Mouse (Mus musculus) liver, embryonic 12.5 days (tissue): ENCODE results near the gene F8. TPM values are rescaled to one million over a fixed set of nuclear protein-coding genes. Genes with fewer than 3 reads are reported as not detected.

Experiments used
- ATAC-seq: fragments of 200-750 bp; cut with Nextera tagmentation; 2 replicates; pipeline ENCODE4 v1.8.0; 2017; ENCODE audit warnings: moderate number of reproducible peaks, mild to moderate bottlenecking, moderate library complexity
- H3K27ac ChIP-seq: fragments of 300-500 bp; sonication (generic); 2 replicates; pipeline ENCODE4 v1.5.1; 2016; ENCODE audit warnings: mild to moderate bottlenecking
- H3K27me3 ChIP-seq: fragments of 300-500 bp; sonication (generic); replicated peaks from 2 replicates; pipeline ENCODE4 v1.6.1; 2016; ENCODE audit warnings: mild to moderate bottlenecking, moderate library complexity
- H3K36me3 ChIP-seq: fragments of 300-500 bp; sonication (generic); 2 replicates; pipeline ENCODE4 v1.6.1; 2016; ENCODE audit warnings: mild to moderate bottlenecking, moderate library complexity
- H3K4me1 ChIP-seq: fragments of 300-500 bp; sonication (generic); 2 replicates; pipeline ENCODE4 v1.6.1; 2016
- H3K4me2 ChIP-seq: fragments of 300-500 bp; sonication (generic); 2 replicates; pipeline ENCODE4 v1.6.1; 2016; ENCODE audit warnings: mild to moderate bottlenecking, moderate library complexity
- H3K4me3 ChIP-seq: fragments of 300-500 bp; sonication (generic); 2 replicates; pipeline ENCODE4 v1.5.1; 2016; ENCODE audit warnings: mild to moderate bottlenecking, moderate library complexity
- H3K9ac ChIP-seq: fragments of 300-500 bp; sonication (generic); 2 replicates; pipeline ENCODE4 v1.6.1; 2016; ENCODE audit warnings: mild to moderate bottlenecking, moderate library complexity
- H3K9me3 ChIP-seq: fragments of 300-500 bp; sonication (generic); replicated peaks from 2 replicates; pipeline ENCODE4 v1.6.1; 2016; ENCODE audit warnings: mild to moderate bottlenecking, moderate library complexity
- WGBS: fragments of 180-500 bp; shearing (Covaris S2); methylation state at CpG from one replicate; pipeline ENCODE4 v1.1.7; 2016; ENCODE audit not compliant: insufficient replicate concordance; 5-methylcytosine and 5-hydroxymethylcytosine counted together
- polyA plus RNA-seq: library from polyadenylated mRNA; unstranded; fragments of >200 nt; fragmentation: Nextera tagmentation; extraction: Ambion mirVana; gene quantifications from 2 replicates; pipeline ENCODE4 v1.2.1, GENCODE M21; 2016

The F8 gene
- polyA plus RNA-seq = 0.62 and 1.1 TPM in 2 replicates

- Histone ChIP-seq H3K27me3 (no peaks in the 10 kb centered on the region), H3K4me1 (peaks cover 5% of the 10 kb centered on the region; the same call in 1 of the 2 replicates), H3K9me3 (no peaks in the 10 kb centered on the region), H3K4me3 (peak within 1 kb of the TSS; percentile 58), H3K27ac (peak within 1 kb of the TSS; percentile 85), H3K36me3 (no peaks in the 10 kb centered on the region), H3K9ac (peak within 1 kb of the TSS; percentile 71), H3K4me2 (peak within 1 kb of the TSS; percentile 55)
- peak; percentile 91 for ATAC-seq
- WGBS = 7% methylated on average over 24 of the region's 25 CpGs
Observed at GRCm38 (mm10) chrX:75382195-75382771, at the start of gene F8, which contains the start of gene Fundc2. Gene F8 (minus strand): TSS chrX:75382615. Gene Fundc2 (plus strand): TSS chrX:75382399.

GRCm38 (mm10) chrX:75415936-75416785, 33.7 kb upstream of the F8 start, which contains the start of the genes Cmc4, Mtcp1 and Brcc3:
Gene Cmc4 (minus strand): TSS chrX:75416584.
Gene Mtcp1 (minus strand): TSS chrX:75416588.
Gene Brcc3 (plus strand): TSS chrX:75416628.
- H3K4me1 ChIP-seq = peaks cover 3% of the 10 kb centered on the region; the same call in 1 of the 2 replicates
- H3K9ac ChIP-seq = peak within 1 kb of the TSS; percentile 78
- peak; percentile 99 for ATAC-seq
- H3K27ac ChIP-seq = peak within 1 kb of the TSS; percentile 94
- H3K9me3 ChIP-seq = no peaks in the 10 kb centered on the region
- H3K27me3 ChIP-seq = peaks cover 8% of the 10 kb centered on the region; the same call in 1 of the 2 replicates
- H3K4me3 ChIP-seq = peak within 1 kb of the TSS; percentile 66
- WGBS = 8% methylated on average over 50 of the region's 52 CpGs
- peaks cover 5% of the 10 kb centered on the region for H3K36me3 ChIP-seq
- peak within 1 kb of the TSS; percentile 61 for H3K4me2 ChIP-seq

DNA sequence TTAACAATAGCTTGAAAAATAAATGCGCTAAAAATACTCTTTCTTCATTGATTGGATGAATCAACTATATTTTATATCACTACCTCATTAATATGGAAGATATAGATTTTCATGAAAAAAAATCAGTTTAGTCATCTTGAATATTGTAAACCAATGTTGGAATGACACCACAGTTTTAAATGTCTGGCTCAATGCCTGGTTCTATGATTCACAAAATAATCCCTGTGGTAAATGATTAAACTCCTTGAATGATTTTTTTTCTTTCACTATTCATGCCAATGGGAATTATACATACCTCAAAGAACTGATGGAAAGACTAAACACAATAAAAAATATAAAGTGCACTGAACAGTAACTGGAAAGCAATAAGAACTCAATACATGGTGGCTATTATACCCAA, 27.3 kb upstream of the F8 start:
- Histone ChIP-seq H3K4me3 (no peak overlapping the region), H3K9me3 (no peaks in the 10 kb centered on the region), H3K4me1 (no peaks in the 10 kb centered on the region), H3K4me2 (no peak overlapping the region), H3K27me3 (no peaks in the 10 kb centered on the region), H3K27ac (no peak overlapping the region), H3K9ac (no peak overlapping the region), H3K36me3 (peaks cover 7% of the 10 kb centered on the region; the same call in 1 of the 2 replicates)
- no peak for ATAC-seq
- 62% methylated on average over 1 of the region's 1 CpGs for WGBS

DNA sequence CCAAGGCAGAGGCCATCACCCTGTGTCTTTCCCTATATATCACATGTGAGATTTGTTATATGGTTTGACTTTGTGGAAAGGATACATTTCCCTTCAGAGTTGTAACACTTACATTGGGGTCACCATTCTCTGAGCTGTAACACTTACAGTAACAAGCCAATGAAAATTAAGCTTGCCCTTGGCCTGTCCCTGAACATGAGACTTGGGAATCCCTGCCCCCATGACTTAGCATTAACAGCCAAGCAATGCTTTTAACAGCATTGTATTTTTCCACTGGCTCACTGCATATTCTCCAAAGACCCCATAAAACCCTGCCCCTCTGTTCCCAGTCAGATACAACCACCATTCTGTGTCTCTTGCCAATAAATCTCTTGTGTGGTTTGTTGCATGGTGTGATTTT, 20.9 kb upstream of the F8 start:
- H3K4me1 ChIP-seq = peaks cover 20% of the 10 kb centered on the region
- H3K9me3 ChIP-seq = no peaks in the 10 kb centered on the region
- 0 out of 2 replicates have a peak, but pooled peaks have one; percentile 55 for ATAC-seq
- H3K36me3 ChIP-seq = peaks cover 6% of the 10 kb centered on the region; the same call in 1 of the 2 replicates
- peak overlapping the region; percentile 78 for H3K27ac ChIP-seq
- no peaks in the 10 kb centered on the region for H3K27me3 ChIP-seq
- no peak overlapping the region for H3K9ac ChIP-seq
- no peak overlapping the region for H3K4me3 ChIP-seq
- no peak overlapping the region for H3K4me2 ChIP-seq

DNA sequence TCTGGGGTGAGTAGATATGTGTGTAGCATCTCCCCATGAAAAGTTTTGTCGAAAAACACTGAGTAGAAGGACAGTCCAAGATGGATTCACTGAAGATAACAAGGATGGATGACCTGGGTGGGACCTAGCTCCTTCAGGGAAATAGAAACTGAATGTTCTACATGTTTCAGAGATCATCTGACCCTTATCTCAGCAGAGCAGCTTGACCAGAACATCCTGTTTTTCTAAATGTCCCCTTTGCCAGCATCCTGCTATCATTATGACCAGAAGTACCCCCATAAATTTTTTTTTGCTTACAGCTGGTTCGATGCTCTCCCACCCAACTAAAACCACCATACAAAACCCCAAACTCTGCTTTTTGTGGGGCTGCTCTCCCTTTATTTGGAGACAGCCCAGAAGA, 20.3 kb upstream of the F8 start:
- no peak overlapping the region for H3K9ac ChIP-seq
- H3K36me3 ChIP-seq = peaks cover 6% of the 10 kb centered on the region; the same call in 1 of the 2 replicates
- no peak overlapping the region for H3K4me3 ChIP-seq
- ATAC-seq = peak; percentile 94
- H3K4me1 ChIP-seq = peaks cover 20% of the 10 kb centered on the region
- WGBS = 24% methylated on average over 2 of the region's 2 CpGs
- H3K9me3 ChIP-seq = no peaks in the 10 kb centered on the region
- H3K27ac ChIP-seq = peak overlapping the region; percentile 78
- no peaks in the 10 kb centered on the region for H3K27me3 ChIP-seq
- peak overlapping the region; percentile 18; the same call in 1 of the 2 replicates for H3K4me2 ChIP-seq

GRCm38 (mm10) chrX:75399471-75399870, 17.1 kb upstream of the F8 start:
- Histone ChIP-seq H3K9ac (no peak overlapping the region), H3K27me3 (no peaks in the 10 kb centered on the region), H3K4me3 (no peak overlapping the region), H3K27ac (no peak overlapping the region), H3K36me3 (peaks cover 19% of the 10 kb centered on the region; the same call in 1 of the 2 replicates), H3K4me2 (no peak overlapping the region), H3K4me1 (peaks cover 20% of the 10 kb centered on the region), H3K9me3 (no peaks in the 10 kb centered on the region)
- WGBS = 86% methylated on average over 1 of the region's 1 CpGs
- ATAC-seq = no peak

GRCm38 (mm10) chrX:75381699-75382098, 716 bp downstream of the F8 start:
- peaks cover 5% of the 10 kb centered on the region; the same call in 1 of the 2 replicates for H3K4me1 ChIP-seq
- WGBS = 72% methylated on average over 5 of the region's 5 CpGs
- H3K9me3 ChIP-seq = no peaks in the 10 kb centered on the region
- peak overlapping the region; percentile 58 for H3K4me3 ChIP-seq
- no peak overlapping the region for H3K9ac ChIP-seq
- H3K27me3 ChIP-seq = no peaks in the 10 kb centered on the region
- no peak overlapping the region for H3K27ac ChIP-seq
- no peak for ATAC-seq
- H3K4me2 ChIP-seq = peak overlapping the region; percentile 55
- no peaks in the 10 kb centered on the region for H3K36me3 ChIP-seq

- 84% methylated on average over 1 of the region's 1 CpGs for WGBS
- Histone ChIP-seq H3K4me1 (peaks cover 5% of the 10 kb centered on the region; the same call in 1 of the 2 replicates), H3K27me3 (no peaks in the 10 kb centered on the region), H3K4me2 (peak overlapping the region; percentile 55; the same call in 1 of the 2 replicates), H3K4me3 (no peak overlapping the region), H3K27ac (no peak overlapping the region), H3K9ac (no peak overlapping the region), H3K9me3 (no peaks in the 10 kb centered on the region), H3K36me3 (no peaks in the 10 kb centered on the region)
- ATAC-seq = no peak
Observed at GRCm38 (mm10) chrX:75381176-75381575, 1.2 kb downstream of the F8 start.

DNA sequence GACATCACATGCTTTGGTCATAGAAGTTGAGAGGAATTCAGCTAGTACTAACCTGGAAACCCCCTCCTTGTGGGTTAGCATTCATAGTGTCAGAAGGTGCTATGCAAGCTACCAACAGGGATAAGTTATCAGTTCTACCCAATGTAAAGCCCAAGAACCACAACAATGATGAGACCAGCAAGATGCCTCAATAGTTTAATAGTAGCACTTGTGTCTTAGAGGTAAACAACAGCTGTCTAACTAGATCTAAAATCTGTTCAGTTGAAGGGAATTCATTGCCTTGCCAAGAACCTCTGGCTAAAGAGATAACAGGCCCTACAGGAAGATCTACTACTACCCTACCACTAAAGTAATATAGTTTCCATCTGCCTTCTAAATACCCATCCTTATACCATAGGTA, 5.6 kb downstream of the F8 start:
- H3K27ac ChIP-seq = no peak overlapping the region
- no peaks in the 10 kb centered on the region for H3K9me3 ChIP-seq
- no peak for ATAC-seq
- H3K9ac ChIP-seq = no peak overlapping the region
- H3K36me3 ChIP-seq = no peaks in the 10 kb centered on the region
- no peak overlapping the region for H3K4me3 ChIP-seq
- no peaks in the 10 kb centered on the region for H3K27me3 ChIP-seq
- H3K4me2 ChIP-seq = no peak overlapping the region
- H3K4me1 ChIP-seq = no peaks in the 10 kb centered on the region

- Histone ChIP-seq H3K4me2 (no peak overlapping the region), H3K9me3 (no peaks in the 10 kb centered on the region), H3K27me3 (no peaks in the 10 kb centered on the region), H3K9ac (no peak overlapping the region), H3K27ac (no peak overlapping the region), H3K36me3 (no peaks in the 10 kb centered on the region), H3K4me3 (no peak overlapping the region), H3K4me1 (no peaks in the 10 kb centered on the region)
- no peak for ATAC-seq
- WGBS = 67% methylated on average over 2 of the region's 2 CpGs
Observed at GRCm38 (mm10) chrX:75372666-75373425, 9.6 kb downstream of the F8 start.

DNA sequence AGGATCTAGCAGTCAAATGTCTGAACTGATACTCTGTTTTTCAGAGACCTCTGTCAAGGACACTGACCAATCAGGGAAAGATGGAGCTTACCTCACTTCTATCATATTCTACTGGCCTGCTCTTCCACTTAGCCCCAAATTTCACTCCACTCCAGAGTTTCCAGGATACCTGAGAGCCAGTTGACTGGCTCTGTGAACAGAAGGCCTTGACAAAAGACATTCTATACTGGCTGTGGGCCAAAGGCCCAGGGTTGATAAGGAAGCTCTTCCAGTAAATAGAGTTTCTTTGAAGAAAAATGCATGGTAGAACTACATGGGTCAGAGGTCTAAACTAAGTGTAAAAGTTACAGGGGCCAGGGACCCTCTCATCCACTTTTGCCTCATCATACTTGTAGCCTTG, 12.2 kb downstream of the F8 start:
- Histone ChIP-seq H3K27ac (no peak overlapping the region), H3K4me1 (no peaks in the 10 kb centered on the region), H3K9me3 (no peaks in the 10 kb centered on the region), H3K36me3 (no peaks in the 10 kb centered on the region), H3K4me2 (no peak overlapping the region), H3K27me3 (no peaks in the 10 kb centered on the region), H3K9ac (no peak overlapping the region), H3K4me3 (no peak overlapping the region)
- ATAC-seq = no peak
